Mouse (Mus musculus): ENCODE measurements around the gene Ccr1l1. TPM values are rescaled to one million over a fixed set of nuclear protein-coding genes. Genes with fewer than 3 reads are reported as not detected.

The Ccr1l1 gene
- not detected in 2 replicates for polyA plus RNA-seq (2014; fragmentation: Nextera tagmentation; extraction: Ambion mirVana)

GRCm38 (mm10) chr9:123978308-123978707, at the start of gene Ccr1l1:
TSS of gene Ccr1l1 (minus strand) at chr9:123978408.
- ATAC-seq (ENCODE audit: low FRiP score), result no peak
- Histone ChIP-seq H3K4me3 (replicated peaks; ENCODE audit: low read length) (no peak within 1 kb of the TSS), H3K27me3 (ENCODE audit: control insufficient read depth, insufficient read depth, low read length) (no peaks in the 10 kb centered on the region), H3K4me1 (replicated peaks; ENCODE audit: control insufficient read depth, insufficient read depth, low read length) (no peaks in the 10 kb centered on the region), H3K27ac (no peak within 1 kb of the TSS), H3K36me3 (replicated peaks; ENCODE audit: control insufficient read depth, insufficient read depth) (no peaks in the 10 kb centered on the region), H3K4me2 (replicated peaks) (no peak within 1 kb of the TSS), H3K9ac (no peak within 1 kb of the TSS), H3K9me3 (ENCODE audit: control insufficient read depth, low read length) (no peaks in the 10 kb centered on the region)
- WGBS, result 86% methylated on average over 1 of the region's 1 CpGs
- no peak for DNase-seq (ENCODE audit: low spot score)

GRCm38 (mm10) chr9:124021672-124022071, 43.5 kb upstream of the Ccr1l1 start, which contains the start of gene Ccr3:
TSS of gene Ccr3 (plus strand) at chr9:124021972.
- DNase-seq (ENCODE audit: low spot score) (no peak), ATAC-seq (ENCODE audit: low FRiP score) (no peak)
- Histone ChIP-seq H3K36me3 (replicated peaks; ENCODE audit: control insufficient read depth, insufficient read depth) (no peaks in the 10 kb centered on the region), H3K9me3 (ENCODE audit: control insufficient read depth, low read length) (no peaks in the 10 kb centered on the region), H3K4me1 (replicated peaks; ENCODE audit: control insufficient read depth, insufficient read depth, low read length) (no peaks in the 10 kb centered on the region), H3K4me3 (replicated peaks; ENCODE audit: low read length) (no peak within 1 kb of the TSS), H3K27me3 (ENCODE audit: control insufficient read depth, insufficient read depth, low read length) (no peaks in the 10 kb centered on the region), H3K27ac (no peak within 1 kb of the TSS), H3K4me2 (replicated peaks) (no peak within 1 kb of the TSS), H3K9ac (no peak within 1 kb of the TSS)
- 100% methylated on average over 1 of the region's 1 CpGs for WGBS

GRCm38 (mm10) chr9:124019887-124020286, 41.7 kb upstream of the Ccr1l1 start:
- Histone ChIP-seq H3K9me3 (ENCODE audit: control insufficient read depth, low read length) (no peaks in the 10 kb centered on the region), H3K27me3 (ENCODE audit: control insufficient read depth, insufficient read depth, low read length) (no peaks in the 10 kb centered on the region), H3K4me2 (replicated peaks) (no peak overlapping the region), H3K27ac (no peak overlapping the region), H3K4me1 (replicated peaks; ENCODE audit: control insufficient read depth, insufficient read depth, low read length) (no peaks in the 10 kb centered on the region), H3K36me3 (replicated peaks; ENCODE audit: control insufficient read depth, insufficient read depth) (no peaks in the 10 kb centered on the region), H3K9ac (no peak overlapping the region), H3K4me3 (replicated peaks; ENCODE audit: low read length) (no peak overlapping the region)
- no peak for ATAC-seq (ENCODE audit: low FRiP score)
- DNase-seq (ENCODE audit: low spot score), result no peak
- WGBS, result 89% methylated on average over 3 of the region's 3 CpGs

DNA sequence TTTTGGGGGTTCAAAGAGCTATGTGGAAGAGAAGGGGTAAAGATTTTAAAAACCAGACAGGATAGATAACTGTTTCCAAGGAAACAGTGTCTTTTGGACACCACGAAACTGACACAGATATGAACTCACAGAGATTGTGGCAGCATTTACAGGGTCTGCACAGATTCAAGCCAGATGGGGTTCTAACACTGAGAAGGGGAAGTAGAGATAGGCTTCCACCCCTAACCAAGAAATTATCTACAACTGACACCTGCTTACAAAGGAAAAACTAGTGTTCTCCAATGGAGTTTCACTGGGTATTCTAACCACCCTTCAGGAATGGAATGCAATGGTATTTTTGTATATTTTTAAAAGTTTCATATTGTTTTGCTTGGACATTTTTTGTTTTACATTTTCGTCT, 37.8 kb upstream of the Ccr1l1 start:
- no peak for DNase-seq (ENCODE audit: low spot score)
- Histone ChIP-seq H3K36me3 (replicated peaks; ENCODE audit: control insufficient read depth, insufficient read depth) (no peaks in the 10 kb centered on the region), H3K9me3 (ENCODE audit: control insufficient read depth, low read length) (no peaks in the 10 kb centered on the region), H3K4me1 (replicated peaks; ENCODE audit: control insufficient read depth, insufficient read depth, low read length) (no peaks in the 10 kb centered on the region), H3K4me2 (replicated peaks) (no peak overlapping the region), H3K9ac (no peak overlapping the region), H3K4me3 (replicated peaks; ENCODE audit: low read length) (no peak overlapping the region), H3K27ac (no peak overlapping the region), H3K27me3 (ENCODE audit: control insufficient read depth, insufficient read depth, low read length) (no peaks in the 10 kb centered on the region)
- WGBS, result 80% methylated on average over 2 of the region's 2 CpGs
- ATAC-seq (ENCODE audit: low FRiP score), result no peak

DNA sequence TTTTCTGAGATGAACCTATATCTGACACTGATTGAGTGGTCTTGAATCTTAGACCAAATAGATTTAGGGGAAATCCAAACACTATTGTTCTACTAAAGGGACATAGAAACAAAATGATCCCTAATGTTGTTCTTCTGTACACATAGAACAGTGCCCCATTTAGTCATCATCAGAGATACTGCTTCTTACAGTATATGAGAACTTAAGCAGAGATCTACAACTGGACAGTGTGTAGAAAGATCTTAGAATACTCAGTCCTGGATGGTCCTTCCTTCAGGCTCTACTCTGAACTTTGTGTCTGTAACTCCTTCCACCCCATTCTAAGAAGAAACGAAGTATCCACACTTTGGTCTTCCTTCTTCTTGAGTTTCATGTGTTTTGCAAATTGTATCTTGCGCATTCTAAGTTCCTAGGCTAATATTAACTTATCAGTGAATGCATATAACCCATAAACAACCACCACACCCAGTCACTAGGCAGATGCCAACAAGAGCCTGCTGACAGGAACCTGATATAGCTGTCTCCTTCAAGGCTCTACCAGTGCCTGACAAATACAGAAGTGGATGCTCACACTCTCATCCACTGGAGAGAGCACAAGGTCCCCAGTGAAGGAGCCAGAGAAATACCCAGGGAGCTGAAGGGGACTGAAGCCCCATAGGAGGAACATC, 36.9 kb upstream of the Ccr1l1 start:
- Histone ChIP-seq H3K4me2 (replicated peaks) (no peak overlapping the region), H3K36me3 (replicated peaks; ENCODE audit: control insufficient read depth, insufficient read depth) (no peaks in the 10 kb centered on the region), H3K4me1 (replicated peaks; ENCODE audit: control insufficient read depth, insufficient read depth, low read length) (no peaks in the 10 kb centered on the region), H3K9ac (no peak overlapping the region), H3K27me3 (ENCODE audit: control insufficient read depth, insufficient read depth, low read length) (no peaks in the 10 kb centered on the region), H3K27ac (no peak overlapping the region), H3K9me3 (ENCODE audit: control insufficient read depth, low read length) (no peaks in the 10 kb centered on the region), H3K4me3 (replicated peaks; ENCODE audit: low read length) (no peak overlapping the region)
- ATAC-seq (ENCODE audit: low FRiP score) (no peak), DNase-seq (ENCODE audit: low spot score) (no peak)
- 81% methylated on average over 2 of the region's 2 CpGs for WGBS

GRCm38 (mm10) chr9:124013270-124013669, 35.1 kb upstream of the Ccr1l1 start:
- Histone ChIP-seq H3K27me3 (ENCODE audit: control insufficient read depth, insufficient read depth, low read length) (no peaks in the 10 kb centered on the region), H3K4me2 (replicated peaks) (no peak overlapping the region), H3K27ac (no peak overlapping the region), H3K4me1 (replicated peaks; ENCODE audit: control insufficient read depth, insufficient read depth, low read length) (no peaks in the 10 kb centered on the region), H3K9ac (no peak overlapping the region), H3K4me3 (replicated peaks; ENCODE audit: low read length) (no peak overlapping the region), H3K9me3 (ENCODE audit: control insufficient read depth, low read length) (no peaks in the 10 kb centered on the region), H3K36me3 (replicated peaks; ENCODE audit: control insufficient read depth, insufficient read depth) (no peaks in the 10 kb centered on the region)
- 87% methylated on average over 3 of the region's 3 CpGs for WGBS
- DNase-seq (ENCODE audit: low spot score) (no peak), ATAC-seq (ENCODE audit: low FRiP score) (no peak)

GRCm38 (mm10) chr9:124012691-124013090, 34.5 kb upstream of the Ccr1l1 start:
- DNase-seq (ENCODE audit: low spot score), result no peak
- Histone ChIP-seq H3K27me3 (ENCODE audit: control insufficient read depth, insufficient read depth, low read length) (no peaks in the 10 kb centered on the region), H3K4me3 (replicated peaks; ENCODE audit: low read length) (no peak overlapping the region), H3K27ac (no peak overlapping the region), H3K9ac (no peak overlapping the region), H3K4me1 (replicated peaks; ENCODE audit: control insufficient read depth, insufficient read depth, low read length) (no peaks in the 10 kb centered on the region), H3K4me2 (replicated peaks) (no peak overlapping the region), H3K9me3 (ENCODE audit: control insufficient read depth, low read length) (no peaks in the 10 kb centered on the region), H3K36me3 (replicated peaks; ENCODE audit: control insufficient read depth, insufficient read depth) (no peaks in the 10 kb centered on the region)
- 70% methylated on average over 2 of the region's 2 CpGs for WGBS
- ATAC-seq (ENCODE audit: low FRiP score), result no peak

GRCm38 (mm10) chr9:123999784-124000183, 21.6 kb upstream of the Ccr1l1 start:
- no peaks in the 10 kb centered on the region for H3K9me3 ChIP-seq (ENCODE audit: control insufficient read depth, low read length)
- H3K27ac ChIP-seq, result no peak overlapping the region
- H3K4me2 ChIP-seq (replicated peaks), result no peak overlapping the region
- ATAC-seq (ENCODE audit: low FRiP score) (no peak), DNase-seq (ENCODE audit: low spot score) (no peak)
- WGBS, result 90% methylated on average over 2 of the region's 2 CpGs
- no peaks in the 10 kb centered on the region for H3K36me3 ChIP-seq (replicated peaks; ENCODE audit: control insufficient read depth, insufficient read depth)
- H3K4me3 ChIP-seq (replicated peaks; ENCODE audit: low read length), result no peak overlapping the region
- no peaks in the 10 kb centered on the region for H3K27me3 ChIP-seq (ENCODE audit: control insufficient read depth, insufficient read depth, low read length)
- no peak overlapping the region for H3K9ac ChIP-seq
- no peaks in the 10 kb centered on the region for H3K4me1 ChIP-seq (replicated peaks; ENCODE audit: control insufficient read depth, insufficient read depth, low read length)

- no peak overlapping the region for H3K27ac ChIP-seq
- H3K4me3 ChIP-seq (replicated peaks; ENCODE audit: low read length), result no peak overlapping the region
- WGBS, result 90% methylated on average over 3 of the region's 3 CpGs
- no peaks in the 10 kb centered on the region for H3K36me3 ChIP-seq (replicated peaks; ENCODE audit: control insufficient read depth, insufficient read depth)
- ATAC-seq (ENCODE audit: low FRiP score) (no peak), DNase-seq (ENCODE audit: low spot score) (no peak)
- H3K4me2 ChIP-seq (replicated peaks), result no peak overlapping the region
- H3K9me3 ChIP-seq (ENCODE audit: control insufficient read depth, low read length), result no peaks in the 10 kb centered on the region
- H3K9ac ChIP-seq, result no peak overlapping the region
- no peaks in the 10 kb centered on the region for H3K27me3 ChIP-seq (ENCODE audit: control insufficient read depth, insufficient read depth, low read length)
- no peaks in the 10 kb centered on the region for H3K4me1 ChIP-seq (replicated peaks; ENCODE audit: control insufficient read depth, insufficient read depth, low read length)
Observed at GRCm38 (mm10) chr9:123997719-123998118, 19.5 kb upstream of the Ccr1l1 start.

Data from hindbrain, embryonic 14.5 days (tissue).